Mouse (Mus musculus): ENCODE results near the gene Cfl1.

- no peak for TF ChIP-seq CTCF (IDR thresholded peaks at IDR 0.05; ENCODE audit: control insufficient read depth, insufficient read depth, low read length)
- no peak for TF ChIP-seq POLR2A (IDR thresholded peaks at IDR 0.05; ENCODE audit: borderline replicate concordance, control insufficient read depth, low read depth, low read length)
Observed at GRCm38 (mm10) chr19:5471846-5472245, 18.4 kb upstream of the Cfl1 start.

Data from bone marrow, adult 2 months (tissue).